Mouse (Mus musculus) spleen, postnatal 14 days (tissue): Measurements from ENCODE around the gene Cops9.

Source experiments
- DNase-seq, 2 experiments: peaks; one replicate each; pipeline ENCODE4 v3.0.0; 2021 to 2022; ENCODE audit warnings: low spot score in 2 of 2

Cops9 gene

DNA sequence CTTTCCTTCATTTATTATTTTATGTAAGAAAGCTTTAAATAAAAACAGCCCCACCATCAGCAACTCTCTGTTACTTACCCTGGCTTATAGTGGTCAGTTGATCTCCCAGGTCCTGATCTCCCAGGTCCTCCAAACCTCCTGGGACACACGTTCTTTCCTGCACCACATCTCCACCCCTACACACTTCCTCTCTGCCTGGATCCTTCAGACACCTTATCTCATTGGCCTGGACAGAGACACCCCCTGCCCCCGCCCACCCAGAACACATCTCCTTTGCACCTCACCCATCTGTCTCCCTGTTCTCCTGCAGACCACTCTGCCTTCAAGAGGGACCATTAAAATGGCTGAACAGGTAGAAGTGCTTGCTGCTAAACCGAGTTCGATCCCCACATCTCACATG is 5.2 kb upstream of the Cops9 start:
- no peak for DNase-seq

- no peak for DNase-seq
These were observed 4.8 kb upstream of the Cops9 start for GRCm38 (mm10) chr1:92646601-92647000.

DNA sequence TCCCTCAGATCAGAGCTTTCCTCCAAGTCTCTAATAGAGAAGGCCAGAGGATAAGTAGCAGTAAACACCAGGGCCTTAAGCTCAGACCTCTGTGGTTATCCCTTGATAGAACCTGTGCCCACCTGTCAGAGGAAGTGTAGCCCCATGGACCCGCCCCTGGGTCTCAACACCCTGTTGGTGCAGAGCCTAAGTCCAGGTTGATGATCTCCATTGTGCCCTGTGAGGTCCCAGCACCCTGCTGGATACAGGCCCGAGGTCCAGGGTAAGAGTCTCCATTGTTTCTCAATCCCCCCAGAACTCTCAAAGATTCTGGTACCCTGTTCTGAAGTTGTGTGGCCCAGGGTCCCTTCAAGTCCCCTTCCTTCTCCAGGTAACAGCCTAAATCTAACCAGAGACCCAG is 4.3 kb upstream of the Cops9 start:
- DNase-seq = no peak

- peak in 1 of 2 experiments; percentile 1 for DNase-seq
These were observed 3.1 kb upstream of the Cops9 start for GRCm38 (mm10) chr1:92644916-92645315.

DNA sequence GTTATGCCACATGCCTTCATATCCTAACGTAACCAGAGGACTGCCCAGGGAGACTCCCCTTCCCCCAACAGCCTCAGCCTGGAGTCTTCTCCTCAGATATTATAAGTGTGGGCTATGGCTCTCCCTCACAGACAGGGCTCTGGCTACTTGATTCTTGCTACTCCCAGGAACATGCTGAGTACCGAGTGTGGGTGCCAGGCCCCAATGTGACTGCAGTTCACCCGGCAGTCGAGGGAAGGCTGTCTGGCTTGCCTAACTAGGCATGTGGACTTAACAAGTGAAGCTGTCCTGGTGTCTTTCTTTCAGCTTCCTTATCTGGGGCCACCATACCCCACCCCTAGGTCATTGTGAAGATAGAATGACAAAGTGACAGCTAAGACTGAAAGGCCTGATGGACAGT is 1.9 kb upstream of the Cops9 start:
- DNase-seq = peak in 1 of 2 experiments; percentile 4

- no peak for DNase-seq
These were observed 1.4 kb downstream of the Cops9 start for GRCm38 (mm10) chr1:92640393-92640792.

DNA sequence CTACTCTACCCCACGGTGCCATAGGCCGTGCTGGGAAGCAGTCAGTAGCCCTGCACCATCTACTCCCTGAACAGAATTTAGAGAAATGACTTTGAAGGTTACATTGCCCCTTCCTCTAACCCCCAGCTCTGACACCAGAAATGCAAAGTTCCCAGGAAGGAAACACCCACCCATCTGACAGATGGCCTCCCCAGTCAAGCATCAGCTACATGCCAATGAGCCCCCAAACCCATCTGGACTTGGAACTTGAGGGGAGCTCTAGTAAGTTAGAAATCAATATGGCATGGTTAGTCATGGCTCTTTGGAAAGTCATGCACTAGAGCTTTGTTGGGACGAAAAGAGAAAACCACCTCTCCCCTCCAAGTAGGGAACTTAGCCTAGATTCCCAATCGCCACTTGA is 3.0 kb downstream of the Cops9 start:
- no peak for DNase-seq

DNA sequence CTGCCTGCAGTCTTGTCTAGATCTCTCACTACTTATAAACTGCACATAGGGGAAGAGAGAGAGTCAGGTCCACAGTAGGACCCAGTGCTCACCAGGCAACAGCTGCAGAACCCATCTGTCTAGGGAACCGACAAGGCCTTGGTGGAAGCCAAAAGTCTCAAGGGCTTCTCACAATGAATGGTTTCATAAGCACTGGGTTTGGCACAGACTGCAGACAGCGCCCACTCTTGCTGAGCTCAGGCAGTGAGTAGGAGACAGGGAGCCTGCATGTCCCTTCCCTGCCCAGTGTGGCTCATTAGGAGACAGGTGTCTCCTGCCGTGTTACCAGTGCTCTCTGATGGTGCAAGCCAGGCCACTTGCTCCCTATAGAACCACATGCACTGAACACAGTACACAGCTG is 3.6 kb downstream of the Cops9 start:
- no peak for DNase-seq

GRCm38 (mm10) chr1:92637501-92638172 is 4.1 kb downstream of the Cops9 start:
- DNase-seq = no peak

GRCm38 (mm10) chr1:92636676-92637075 is 5.1 kb downstream of the Cops9 start:
- DNase-seq = no peak

- DNase-seq = no peak
These were observed 5.8 kb downstream of the Cops9 start for GRCm38 (mm10) chr1:92636015-92636414.

- DNase-seq = no peak
These were observed 6.7 kb downstream of the Cops9 start for GRCm38 (mm10) chr1:92634976-92635599.

DNA sequence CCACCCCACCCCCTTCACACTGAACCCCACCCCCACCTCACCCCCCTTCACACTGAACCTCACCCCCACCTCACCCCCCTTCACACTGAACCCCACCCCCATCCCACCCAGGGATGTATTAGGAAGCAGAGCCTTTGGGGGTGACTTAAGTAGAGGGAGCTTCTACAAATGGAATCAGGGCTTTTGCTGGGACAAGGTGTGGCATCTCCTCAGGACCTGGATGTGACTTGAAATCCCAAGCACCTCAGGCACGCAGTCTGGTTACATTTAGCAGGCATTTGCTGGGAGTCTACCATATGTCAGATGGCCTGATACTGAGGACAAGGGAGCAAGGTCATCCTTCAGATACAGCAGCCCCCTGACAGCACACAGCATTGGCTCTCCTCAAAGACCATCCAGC is 7.2 kb downstream of the Cops9 start:
- DNase-seq = no peak

DNA sequence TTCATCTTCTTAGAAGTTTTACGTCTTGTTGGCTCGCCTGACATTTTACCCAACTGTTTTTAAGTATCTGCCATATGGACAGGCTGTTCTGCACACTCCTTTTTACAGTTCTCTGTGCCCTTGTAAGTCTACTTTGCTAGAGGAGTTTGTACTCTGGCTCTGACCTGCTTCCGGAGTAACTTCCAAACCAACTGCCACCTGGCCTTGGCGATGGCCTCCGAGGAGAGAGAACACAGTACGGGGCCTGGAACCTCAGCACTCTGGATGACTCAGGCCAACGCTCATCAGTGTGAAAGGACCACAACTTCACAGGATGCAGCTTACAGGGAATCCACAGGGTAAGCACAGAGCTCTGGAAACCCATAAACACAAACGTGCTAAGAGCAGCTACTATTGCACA is 8.1 kb downstream of the Cops9 start:
- no peak for DNase-seq

DNA sequence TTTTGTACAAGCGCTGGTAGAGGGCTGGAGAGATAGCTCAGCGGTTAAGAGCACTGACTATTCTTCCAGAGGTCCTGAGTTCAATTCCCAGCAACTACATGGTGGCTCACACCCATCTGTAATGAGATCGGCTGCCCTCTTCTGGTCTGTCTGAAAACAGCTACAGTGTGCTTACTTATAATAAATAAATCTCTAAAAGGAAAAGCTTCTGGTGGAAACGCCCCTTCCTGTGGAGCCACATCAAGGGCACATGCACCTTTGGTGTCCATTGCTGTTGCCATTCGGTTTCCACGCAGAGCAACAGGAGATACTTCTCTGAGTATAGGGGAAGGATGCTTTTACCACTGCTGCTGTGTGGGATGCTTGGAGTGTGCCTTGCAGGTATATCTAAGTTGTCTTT is 8.8 kb downstream of the Cops9 start:
- no peak for DNase-seq

- no peak for DNase-seq
These were observed 9.6 kb downstream of the Cops9 start for GRCm38 (mm10) chr1:92632196-92632595.

DNA sequence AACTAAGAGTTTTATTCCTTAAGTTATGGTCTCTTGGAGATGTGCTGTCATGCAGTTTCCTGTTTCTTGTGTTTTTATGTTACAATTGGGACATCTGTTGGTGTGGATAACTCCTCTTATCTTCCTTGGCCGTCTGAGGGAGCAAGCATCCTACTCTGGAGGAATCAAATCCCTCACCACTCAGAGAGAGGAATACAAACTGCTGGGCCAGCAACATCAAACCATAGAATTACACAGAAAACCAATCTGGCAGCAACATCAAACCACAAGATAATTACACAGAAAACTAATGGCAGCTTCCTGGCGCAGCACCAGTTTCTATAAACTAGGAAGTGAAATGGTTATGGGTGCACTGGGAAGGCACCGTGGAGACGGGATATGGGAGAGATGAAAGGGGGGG is 13.6 kb downstream of the Cops9 start:
- no peak for DNase-seq

DNA sequence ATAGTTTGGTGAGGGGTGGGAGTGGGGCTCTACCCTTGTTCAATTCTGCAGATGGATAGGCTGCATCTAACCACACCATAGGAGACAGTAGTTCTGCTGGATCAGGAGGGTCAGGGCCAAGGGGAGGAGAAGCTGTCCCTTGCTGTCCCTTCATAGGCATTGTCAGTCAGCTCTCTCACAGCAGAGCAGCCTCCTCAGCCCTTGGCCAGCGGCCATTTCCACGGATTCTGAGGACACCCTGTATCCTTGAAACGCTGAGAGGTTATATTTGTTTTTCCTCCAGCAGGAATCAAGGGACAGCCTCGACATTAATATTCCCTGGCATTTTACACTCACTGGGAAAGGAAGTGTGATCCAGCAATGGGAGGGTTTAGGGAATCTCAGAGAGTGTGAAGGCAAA is 23.4 kb downstream of the Cops9 start:
- DNase-seq = no peak

- no peak for DNase-seq
These were observed 24.3 kb downstream of the Cops9 start, which contains the start of gene Olfr12 for GRCm38 (mm10) chr1:92617488-92617887. TSS of gene Olfr12 (plus strand) at chr1:92617788.

- no peak for DNase-seq
These were observed 25.7 kb downstream of the Cops9 start for GRCm38 (mm10) chr1:92616046-92616445.

GRCm38 (mm10) chr1:92614516-92614915 is 27.3 kb downstream of the Cops9 start:
- DNase-seq = no peak

DNA sequence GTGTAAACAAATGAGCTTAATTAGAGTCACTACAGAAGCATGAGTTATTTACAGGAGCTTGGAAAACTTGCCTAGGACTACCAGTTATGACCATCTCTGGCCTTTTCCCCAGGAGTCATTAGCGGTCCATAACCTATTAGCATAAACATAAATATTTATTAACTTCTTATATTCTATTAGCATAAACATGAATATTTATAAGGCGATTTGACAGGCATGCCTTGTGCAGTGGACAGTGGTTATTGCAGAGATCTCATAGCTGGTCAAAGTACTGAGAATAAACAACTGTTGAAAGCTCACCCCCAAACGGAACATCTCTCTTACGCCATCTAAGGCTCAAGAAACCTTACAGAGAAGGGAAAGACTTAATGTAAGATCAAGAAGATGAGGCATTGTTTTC is 28.6 kb downstream of the Cops9 start:
- DNase-seq = no peak

DNA sequence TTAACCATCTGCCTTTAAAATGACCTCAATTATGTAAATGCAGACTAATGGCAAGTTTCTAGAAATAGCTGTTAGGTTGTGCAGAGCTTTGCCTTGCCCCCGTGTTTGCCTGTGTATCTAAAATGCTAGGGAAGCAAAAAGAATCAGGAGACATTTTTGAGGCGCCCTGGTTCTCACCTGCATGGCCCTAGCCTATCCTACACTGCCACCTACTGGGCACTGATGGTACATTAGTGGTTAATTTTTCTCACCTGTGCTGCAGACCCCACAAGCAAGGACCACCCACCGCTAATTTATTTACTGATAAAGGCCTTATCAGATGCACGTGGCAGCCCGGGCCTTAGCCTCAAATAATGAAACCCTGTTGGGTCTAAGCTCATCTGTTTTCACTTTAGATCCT is 30.8 kb downstream of the Cops9 start:
- peak in 1 of 2 experiments; percentile 45 for DNase-seq

DNA sequence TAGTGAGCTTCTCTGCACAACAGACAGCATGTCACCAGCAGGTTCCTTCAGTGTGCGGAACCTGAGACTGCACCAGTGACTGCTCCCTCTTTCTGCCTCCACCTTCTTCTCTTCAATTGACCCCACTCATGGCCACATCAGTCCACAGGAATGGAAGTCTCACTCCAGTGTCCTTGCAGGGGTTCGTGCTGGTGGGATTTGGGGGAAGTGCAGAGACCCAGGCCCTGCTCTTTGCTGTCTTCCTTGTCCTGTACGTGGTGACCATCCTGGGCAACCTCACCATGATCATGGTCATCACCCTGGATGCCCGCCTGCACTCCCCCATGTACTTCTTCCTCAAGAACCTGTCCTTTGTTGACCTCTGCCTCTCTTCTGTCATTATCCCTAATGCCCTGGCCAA is 34.1 kb downstream of the Cops9 start:
- no peak for DNase-seq
